Mouse (Mus musculus) heart, adult 8-10 months (tissue): Measurements from ENCODE around the gene Crygd. TPM values are rescaled to one million over a fixed set of nuclear protein-coding genes. Genes with fewer than 3 reads are reported as not detected.

Experiments used
- DNase-seq: peaks from one replicate; pipeline ENCODE4 v3.0.0; 2022; ENCODE audit warnings: low spot score
- total RNA-seq, 4 experiments: library from RNA; stranded (reverse); gene quantifications; 2 replicates each; pipeline ENCODE4 v1.2.4; 2022

Crygd gene
- total RNA-seq, 4 experiments from 2014 or later = not detected

GRCm38 (mm10) chr1:65043433-65043832 is 19.8 kb downstream of the Crygd start:
- DNase-seq = no peak

- no peak for DNase-seq
Measured at GRCm38 (mm10) chr1:65041837-65042236, 21.4 kb downstream of the Crygd start.

GRCm38 (mm10) chr1:65040806-65041205 is 22.4 kb downstream of the Crygd start:
- no peak for DNase-seq

GRCm38 (mm10) chr1:65039679-65040078 is 23.6 kb downstream of the Crygd start:
- no peak for DNase-seq

- DNase-seq = no peak
Measured at GRCm38 (mm10) chr1:65037542-65037941, 25.7 kb downstream of the Crygd start.

GRCm38 (mm10) chr1:65035513-65035912 is 27.7 kb downstream of the Crygd start:
- no peak for DNase-seq

GRCm38 (mm10) chr1:65032641-65033040 is 30.6 kb downstream of the Crygd start, which contains the start of gene Akr1cl:
Akr1cl (minus strand) TSS chr1:65032759.
- DNase-seq = no peak

GRCm38 (mm10) chr1:65028206-65028605 is 35.0 kb downstream of the Crygd start:
- DNase-seq = no peak

- DNase-seq = no peak
Measured at GRCm38 (mm10) chr1:65012726-65013125, 50.5 kb downstream of the Crygd start.

Other genes starting within 250 kb of the Crygd start
- 1 to 10 TPM; 7.0 to 9.0 (median 8.1) TPM for gene Plekhm3, start 106.6 kb downstream of the Crygd start, total RNA-seq
- under 1 TPM in 1 of 4 experiments, not detected in 3; 0.37 TPM for gene Akr1cl, start 30.7 kb downstream of the Crygd start, total RNA-seq
- not detected for gene Cryge, start 12.3 kb downstream of the Crygd start, total RNA-seq
- not detected for gene Crygc, start 10.2 kb upstream of the Crygd start, total RNA-seq
- gene Crygb, start 18.8 kb upstream of the Crygd start, total RNA-seq = not detected
- gene Cryga, start 39.9 kb upstream of the Crygd start, total RNA-seq = not detected
- not detected for gene Gm28845, start 56.1 kb upstream of the Crygd start, total RNA-seq
- not detected for gene D630023F18Rik, start 59.8 kb upstream of the Crygd start, total RNA-seq
- gene Idh1, start 123.0 kb upstream of the Crygd start, total RNA-seq = 100 to 1,000 TPM in 1 of 4 experiments, 10 to 100 TPM in 3; 65.2 to 106 (median 92.3) TPM
- gene Pikfyve, start 123.2 kb upstream of the Crygd start, total RNA-seq = 10 to 100 TPM in 1 of 4 experiments, 1 to 10 TPM in 3; 9.8 to 11.8 (median 9.9) TPM
- not detected for gene Pth2r, start 218.6 kb upstream of the Crygd start, total RNA-seq